19 mouse cellular contexts compared by ENCODE assay signal in the genomic region with DNA sequence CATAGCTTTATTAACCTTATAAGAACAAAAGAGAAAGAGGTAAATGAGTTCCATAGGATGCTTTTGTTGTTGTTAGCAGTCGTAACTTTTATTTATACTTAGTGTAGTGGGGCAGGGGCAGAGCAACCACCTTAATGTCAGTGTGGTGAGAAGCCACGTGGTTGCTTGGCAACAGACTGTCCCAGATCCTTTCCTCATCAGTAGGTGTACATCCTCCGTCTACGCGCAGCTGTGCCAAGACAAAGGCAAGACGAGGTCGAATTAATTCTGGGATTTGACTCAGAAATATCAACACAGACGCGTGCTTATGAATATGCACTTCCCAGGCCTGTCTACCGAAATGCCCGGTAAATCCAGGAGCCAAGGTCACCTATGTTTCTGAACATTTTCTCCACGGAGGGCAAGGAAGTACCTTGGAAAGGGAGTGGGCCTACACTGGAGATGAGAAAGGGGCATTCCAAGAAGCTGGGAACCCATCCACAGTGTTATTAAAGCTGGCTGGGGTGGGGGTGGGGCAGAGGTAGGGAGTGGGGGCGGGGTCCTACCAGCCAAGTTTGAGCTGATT. TPM values are rescaled to one million over a fixed set of nuclear protein-coding genes. Genes with fewer than 3 reads are reported as not detected.
DNase-seq lines count a peak whose midpoint lies in the region; ATAC-seq and TF ChIP-seq lines count a peak whose summit lies in the region.
"Had no signal": no experiment of that assay in that cellular context is flagged by ENCODE, and none has a peak within 500 bp of the region (broad histone marks: within the 10 kb centered on the region; RNA-seq: fewer than 3 reads in every experiment).

No protein-coding gene starts in this region.

- H3K4me2 ChIP-seq in hindbrain, embryonic 11.5 days (replicated peaks; ENCODE audit: low read depth, low read length) = no peak overlapping the region
- no peak overlapping the region for H3K4me2 ChIP-seq in hindbrain, embryonic 13.5 days
- H3K4me2 ChIP-seq in hindbrain, postnatal 0 days (ENCODE audit: low read depth, low read length) = no peak overlapping the region
- no peak overlapping the region for H3K4me2 ChIP-seq in neural tube, embryonic 14.5 days (ENCODE audit: low read depth, low read length)

- peak; percentile 12 for DNase-seq in hindbrain, embryonic 11.5 days (ENCODE audit: low spot score)
- DNase-seq in brain, adult 2 months (ENCODE audit: low read depth, low spot score) = peak; percentile 69
- no peak for DNase-seq in hindbrain, postnatal 0 days (ENCODE audit: low spot score)
- no peak for DNase-seq in kidney, adult 9 months
- DNase-seq in embryo, embryonic 11 days = no peak
- DNase-seq: adrenal gland, postnatal 36 days; cerebellum, adult 11-12 months; heart, adult 18-20 months; heart, postnatal 36 days; liver; lung, adult 2 months; thymus, adult 18-20 months had no signal

- peak; percentile 48; the same call in 1 of the 2 replicates for ATAC-seq in hindbrain, embryonic 11.5 days (ENCODE audit: low FRiP score)
- no peak for ATAC-seq in hindbrain, embryonic 13.5 days (ENCODE audit: low FRiP score)
- ATAC-seq in hindbrain, postnatal 0 days = peak; percentile 52
- ATAC-seq in neural tube, embryonic 14.5 days (ENCODE audit: low read depth) = peak; percentile 18; the same call in 1 of the 2 replicates
- ATAC-seq: intestine, postnatal 0 days had no signal

- no peak overlapping the region for H3K27ac ChIP-seq in hindbrain, embryonic 11.5 days (ENCODE audit: low read depth, low read length)
- no peak overlapping the region; the same call in 1 of the 2 replicates for H3K27ac ChIP-seq in hindbrain, embryonic 13.5 days
- no peak overlapping the region for H3K27ac ChIP-seq in hindbrain, postnatal 0 days
- H3K27ac ChIP-seq in neural tube, embryonic 14.5 days (ENCODE audit: low read depth, low read length) = no peak overlapping the region

- no peaks in the 10 kb centered on the region for H3K9me3 ChIP-seq in hindbrain, embryonic 11.5 days (ENCODE audit: control insufficient read depth, low read length)
- H3K9me3 ChIP-seq in hindbrain, embryonic 13.5 days = no peaks in the 10 kb centered on the region
- no peaks in the 10 kb centered on the region for H3K9me3 ChIP-seq in hindbrain, postnatal 0 days (ENCODE audit: low read length)
- no peaks in the 10 kb centered on the region for H3K9me3 ChIP-seq in neural tube, embryonic 14.5 days (ENCODE audit: control insufficient read depth, low read length)
- H3K9me3 ChIP-seq: G1E had no signal

- no peak overlapping the region for H3K4me3 ChIP-seq in hindbrain, embryonic 11.5 days (ENCODE audit: low read depth, low read length)
- H3K4me3 ChIP-seq in hindbrain, embryonic 13.5 days = no peak overlapping the region
- no peak overlapping the region for H3K4me3 ChIP-seq in hindbrain, postnatal 0 days (ENCODE audit: low read length)
- H3K4me3 ChIP-seq in neural tube, embryonic 14.5 days (ENCODE audit: low read depth, low read length) = no peak overlapping the region

- TF ChIP-seq CTCF in hindbrain, postnatal 0 days (IDR thresholded peaks at IDR 0.05; ENCODE audit: low read depth) = no peak

- no peaks in the 10 kb centered on the region for H3K27me3 ChIP-seq in hindbrain, embryonic 11.5 days (ENCODE audit: control insufficient read depth, insufficient read depth, low read length)
- H3K27me3 ChIP-seq in hindbrain, embryonic 13.5 days = no peaks in the 10 kb centered on the region
- no peaks in the 10 kb centered on the region for H3K27me3 ChIP-seq in hindbrain, postnatal 0 days (ENCODE audit: insufficient read depth, low read length)
- H3K27me3 ChIP-seq in neural tube, embryonic 14.5 days (ENCODE audit: control insufficient read depth, insufficient read depth, low read length) = no peaks in the 10 kb centered on the region

- no peaks in the 10 kb centered on the region for H3K36me3 ChIP-seq in hindbrain, embryonic 11.5 days (ENCODE audit: control insufficient read depth, insufficient read depth, low read length)
- H3K36me3 ChIP-seq in hindbrain, embryonic 13.5 days = no peaks in the 10 kb centered on the region
- no peaks in the 10 kb centered on the region for H3K36me3 ChIP-seq in hindbrain, postnatal 0 days (ENCODE audit: insufficient read depth, low read length)
- H3K36me3 ChIP-seq in neural tube, embryonic 14.5 days (ENCODE audit: control insufficient read depth, insufficient read depth, low read length) = no peaks in the 10 kb centered on the region
- H3K36me3 ChIP-seq: G1E had no signal

- 67% methylated on average over 13 of the region's 13 CpGs for WGBS in hindbrain, embryonic 11.5 days
- 53% methylated on average over 13 of the region's 13 CpGs for WGBS in hindbrain, embryonic 13.5 days
- WGBS in hindbrain, postnatal 0 days = 50% methylated on average over 13 of the region's 13 CpGs
- 59% methylated on average over 13 of the region's 13 CpGs for WGBS in neural tube, embryonic 14.5 days

- H3K4me1 ChIP-seq in hindbrain, embryonic 11.5 days (replicated peaks; ENCODE audit: control insufficient read depth, insufficient read depth, low read length) = no peaks in the 10 kb centered on the region
- peaks cover 3% of the 10 kb centered on the region; the same call in 1 of the 2 replicates for H3K4me1 ChIP-seq in hindbrain, embryonic 13.5 days (replicated peaks)
- no peaks in the 10 kb centered on the region for H3K4me1 ChIP-seq in hindbrain, postnatal 0 days (ENCODE audit: insufficient read depth, low read length)
- no peaks in the 10 kb centered on the region for H3K4me1 ChIP-seq in neural tube, embryonic 14.5 days (ENCODE audit: control insufficient read depth, insufficient read depth, low read length)

- H3K9ac ChIP-seq in hindbrain, embryonic 11.5 days (ENCODE audit: low read depth, low read length) = no peak overlapping the region
- no peak overlapping the region for H3K9ac ChIP-seq in hindbrain, embryonic 13.5 days
- H3K9ac ChIP-seq in hindbrain, postnatal 0 days (replicated peaks; ENCODE audit: low read length) = no peak overlapping the region
- no peak overlapping the region for H3K9ac ChIP-seq in neural tube, embryonic 14.5 days (replicated peaks; ENCODE audit: low read depth, low read length)

RNA-seq across cellular contexts. Expression of gene Iqsec3, which starts 58.4 kb away (rescaled TPM):
- 1.8 and 2.5 TPM in 2 replicates for polyA plus RNA-seq in hindbrain, embryonic 11.5 days (2014; fragmentation: Nextera tagmentation; extraction: Ambion mirVana)
- 11.8 and 12.0 TPM in 2 replicates for polyA plus RNA-seq in hindbrain, embryonic 13.5 days (2015; fragmentation: Nextera tagmentation; extraction: Ambion mirVana)
- total RNA-seq in hindbrain, postnatal 0 days (2014; rRNA removed) = 48.2 and 53.1 TPM in 2 replicates
- 10.6 and 10.7 TPM in 2 replicates for polyA plus RNA-seq in hindbrain, postnatal 0 days (2015; fragmentation: Nextera tagmentation; extraction: Ambion mirVana)
- 20.0 and 22.8 TPM in 2 replicates for polyA plus RNA-seq in neural tube, embryonic 14.5 days (2014; fragmentation: Nextera tagmentation; extraction: Ambion mirVana)
- total RNA-seq: common myeloid progenitor, adult 5-6 weeks; megakaryocyte progenitor cell, adult 5-6 weeks; neutrophil, adult 5-6 weeks had no signal
- polyA plus RNA-seq: G1E had no signal

Comparison
In these comparisons a context has a peak if more than half of its experiments do, and no peak if none do; other contexts are left out.
1. DNase-seq: peak in hindbrain, embryonic 11.5 days (single experiment) and brain, adult 2 months (single experiment); none in hindbrain, postnatal 0 days (single experiment), kidney, adult 9 months (single experiment) and embryo, embryonic 11 days (single experiment).